Mouse (Mus musculus) granulocyte monocyte progenitor cell, adult 5-6 weeks (primary cell): ENCODE measurements around the gene BC004004. TPM values are rescaled to one million over a fixed set of nuclear protein-coding genes. Genes with fewer than 3 reads are reported as not detected.
"Not testable (repeated sequence)": the region's sequence is repeated elsewhere in the genome, so short reads cannot be mapped to it uniquely, and the experiment has no call there.

Experiments
- ATAC-seq: replicated peaks from 2 replicates; pipeline ENCODE4 v1.8.0; 2016; ENCODE audit warnings: mild to moderate bottlenecking, moderate TSS enrichment, inconsistent platforms; ENCODE audit not compliant: poor library complexity, severe bottlenecking
- total RNA-seq, 2 experiments: library from RNA; stranded (forward) in 1 of 2; stranded (reverse) in 1 of 2; fragments of 200-712, 200-1000 nt in 1 of 2; fragments of >200 nt in 1 of 2; fragmentation: Nextera tagmentation in 1 of 2; gene quantifications; 2 replicates each; pipeline ENCODE4 v1.2.3; 2014 to 2017

Gene BC004004
- total RNA-seq, 2 experiments from 2014 or later = 67.3 to 127 TPM

- no peak for ATAC-seq
Observed at GRCm38 (mm10) chr17:29293807-29294605, 25.4 kb downstream of the BC004004 start.

GRCm38 (mm10) chr17:29295835-29296234, 27.2 kb downstream of the BC004004 start:
- ATAC-seq = no peak

- no peak for ATAC-seq
Observed at GRCm38 (mm10) chr17:29297321-29297720, 28.7 kb downstream of the BC004004 start.

- no peak for ATAC-seq
Observed at GRCm38 (mm10) chr17:29297813-29298212, 29.2 kb downstream of the BC004004 start.

- no peak for ATAC-seq
Observed at GRCm38 (mm10) chr17:29299282-29299681, 30.7 kb downstream of the BC004004 start.

GRCm38 (mm10) chr17:29300926-29301325, 32.3 kb downstream of the BC004004 start:
- no peak for ATAC-seq

GRCm38 (mm10) chr17:29301421-29301820, 32.8 kb downstream of the BC004004 start:
- ATAC-seq = no peak

- no peak for ATAC-seq
Observed at GRCm38 (mm10) chr17:29302149-29302548, 33.6 kb downstream of the BC004004 start.

- no peak for ATAC-seq
Observed at GRCm38 (mm10) chr17:29303087-29303486, 34.5 kb downstream of the BC004004 start.

- ATAC-seq = no peak
Observed at GRCm38 (mm10) chr17:29303856-29304255, 35.3 kb downstream of the BC004004 start.

- ATAC-seq = peak; percentile 69
Observed at GRCm38 (mm10) chr17:29304376-29305057, 35.9 kb downstream of the BC004004 start.

GRCm38 (mm10) chr17:29305058-29305806, 36.6 kb downstream of the BC004004 start:
- ATAC-seq = peak; percentile 42; the same call in 1 of the 2 replicates

- ATAC-seq = 0 out of 2 replicates have a peak, but pooled peaks have one; percentile 7
Observed at GRCm38 (mm10) chr17:29305871-29306270, 37.3 kb downstream of the BC004004 start.

- no peak for ATAC-seq
Observed at GRCm38 (mm10) chr17:29310056-29310623, 41.6 kb downstream of the BC004004 start.

GRCm38 (mm10) chr17:29311602-29312001, 43.0 kb downstream of the BC004004 start:
- ATAC-seq = no peak

GRCm38 (mm10) chr17:29312082-29312481, 43.5 kb downstream of the BC004004 start:
- no peak for ATAC-seq

- ATAC-seq = no peak
Observed at GRCm38 (mm10) chr17:29313300-29313699, 44.7 kb downstream of the BC004004 start.

- no peak for ATAC-seq
Observed at GRCm38 (mm10) chr17:29315672-29316465, 47.3 kb downstream of the BC004004 start.

- no peak for ATAC-seq
Observed at GRCm38 (mm10) chr17:29316891-29317290, 48.3 kb downstream of the BC004004 start.

GRCm38 (mm10) chr17:29317380-29317779, 48.8 kb downstream of the BC004004 start, which contains the start of gene Pi16:
Gene Pi16 (plus strand): TSS chr17:29317680.
- ATAC-seq = not testable (repeated sequence)
